Mouse (Mus musculus) ovary, adult 18-20 months (tissue): ENCODE data around the gene Hmbs.
"Not testable (repeated sequence)": the region's sequence is repeated elsewhere in the genome, so short reads cannot be mapped to it uniquely, and the experiment has no call there.

ENCODE experiments used
- DNase-seq: peaks from one replicate; pipeline ENCODE4 v3.0.0; 2022; ENCODE audit warnings: low spot score, mixed read lengths

Gene Hmbs

DNA sequence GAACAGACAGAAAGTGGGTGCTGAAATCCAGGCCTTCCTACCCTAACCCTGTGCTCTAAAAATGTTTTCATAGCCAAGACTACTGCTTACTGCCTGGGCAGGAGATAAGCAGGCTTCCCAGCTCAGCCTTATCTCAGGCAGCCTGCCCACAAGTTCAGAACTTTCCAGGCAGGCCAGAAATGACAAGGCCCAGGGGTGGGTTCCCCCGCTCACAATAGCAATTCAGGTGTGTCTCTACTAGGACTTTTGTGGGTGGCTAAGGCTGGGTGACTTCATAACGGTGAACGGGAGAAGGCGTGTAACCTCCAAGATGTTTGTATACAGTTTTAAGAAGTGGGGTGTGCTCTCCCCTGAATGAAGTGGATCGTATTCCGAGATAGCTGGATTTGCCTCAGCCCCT, 738 bp downstream of the Hmbs start:
- DNase-seq, result peak; percentile 68

DNA sequence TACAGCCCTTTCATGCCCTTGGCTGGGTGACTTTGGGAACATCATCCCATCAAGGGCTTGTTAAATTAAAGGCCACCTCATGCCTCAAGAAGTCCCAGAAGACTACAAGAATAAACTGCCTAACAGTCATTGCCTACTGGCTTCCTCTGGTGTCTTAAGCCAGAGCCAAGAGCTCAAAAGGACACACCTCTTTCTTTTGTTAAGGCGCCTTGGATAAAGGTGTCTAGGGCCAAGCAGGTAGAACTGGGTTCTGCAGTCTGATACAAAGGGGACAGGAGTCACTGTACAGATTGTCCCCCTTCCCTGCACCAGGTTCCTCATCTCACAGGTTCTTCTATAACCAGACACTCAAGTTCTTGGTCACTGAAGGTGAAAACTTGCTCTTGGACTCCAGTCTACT, 1.4 kb downstream of the Hmbs start:
- no peak for DNase-seq

DNA sequence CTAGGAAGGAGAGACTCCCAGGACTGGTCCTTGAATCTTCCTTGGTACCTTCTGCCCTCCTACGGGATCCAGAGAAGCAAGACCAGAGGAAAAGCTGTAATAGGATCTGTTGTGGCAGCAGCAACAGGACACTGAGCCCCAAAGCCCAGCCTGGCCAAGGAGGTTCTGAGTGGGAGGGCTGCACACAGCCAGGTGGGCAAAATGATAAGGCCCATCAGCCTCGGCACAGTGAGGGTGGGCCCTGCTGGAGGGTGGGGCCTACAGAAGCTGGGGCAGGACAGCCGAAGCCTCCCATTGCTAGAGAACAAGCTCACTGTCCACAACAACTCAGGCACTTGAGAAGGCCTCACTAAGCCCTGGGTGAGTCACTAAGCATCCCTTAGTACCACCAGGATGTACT, 1.9 kb downstream of the Hmbs start:
- no peak for DNase-seq

DNA sequence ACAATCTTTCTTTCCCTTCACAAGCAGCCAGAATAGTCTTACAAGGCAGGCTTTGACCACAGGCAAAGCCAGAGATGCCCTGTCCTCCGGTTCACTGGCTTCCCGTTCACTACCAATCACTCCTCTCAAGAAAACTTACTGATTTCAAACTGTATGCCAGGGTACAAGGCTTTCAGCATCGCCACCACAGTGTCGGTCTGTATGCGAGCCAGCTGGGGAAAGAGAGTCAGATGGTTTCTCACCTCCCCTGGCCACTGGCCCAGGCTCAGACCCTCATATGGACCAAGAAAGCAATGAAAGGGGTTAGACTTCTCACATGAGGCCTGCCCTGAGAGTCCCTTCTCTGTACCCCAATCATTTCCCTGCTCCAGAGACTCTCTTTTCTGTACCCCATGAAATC, 2.5 kb downstream of the Hmbs start:
- no peak for DNase-seq

DNA sequence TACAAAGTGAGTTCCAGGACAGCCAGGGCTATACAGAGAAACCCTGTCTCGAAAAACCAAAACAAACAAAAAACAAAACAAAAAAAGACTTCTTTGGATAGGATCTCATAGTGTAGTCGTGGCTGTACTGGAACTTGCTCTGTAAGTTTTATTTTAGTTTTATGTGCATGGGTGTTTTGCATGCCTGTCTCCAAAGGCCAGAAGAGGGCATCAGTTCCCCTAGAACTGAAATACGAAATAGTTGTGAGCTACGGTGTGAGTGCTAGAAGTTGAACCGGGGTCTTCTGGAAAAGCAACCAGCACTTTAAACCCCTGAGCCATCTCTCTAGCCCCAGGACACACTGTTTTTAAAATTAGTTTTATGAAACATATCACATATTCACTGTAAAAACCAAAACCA, 5.5 kb downstream of the Hmbs start:
- DNase-seq, result no peak

DNA sequence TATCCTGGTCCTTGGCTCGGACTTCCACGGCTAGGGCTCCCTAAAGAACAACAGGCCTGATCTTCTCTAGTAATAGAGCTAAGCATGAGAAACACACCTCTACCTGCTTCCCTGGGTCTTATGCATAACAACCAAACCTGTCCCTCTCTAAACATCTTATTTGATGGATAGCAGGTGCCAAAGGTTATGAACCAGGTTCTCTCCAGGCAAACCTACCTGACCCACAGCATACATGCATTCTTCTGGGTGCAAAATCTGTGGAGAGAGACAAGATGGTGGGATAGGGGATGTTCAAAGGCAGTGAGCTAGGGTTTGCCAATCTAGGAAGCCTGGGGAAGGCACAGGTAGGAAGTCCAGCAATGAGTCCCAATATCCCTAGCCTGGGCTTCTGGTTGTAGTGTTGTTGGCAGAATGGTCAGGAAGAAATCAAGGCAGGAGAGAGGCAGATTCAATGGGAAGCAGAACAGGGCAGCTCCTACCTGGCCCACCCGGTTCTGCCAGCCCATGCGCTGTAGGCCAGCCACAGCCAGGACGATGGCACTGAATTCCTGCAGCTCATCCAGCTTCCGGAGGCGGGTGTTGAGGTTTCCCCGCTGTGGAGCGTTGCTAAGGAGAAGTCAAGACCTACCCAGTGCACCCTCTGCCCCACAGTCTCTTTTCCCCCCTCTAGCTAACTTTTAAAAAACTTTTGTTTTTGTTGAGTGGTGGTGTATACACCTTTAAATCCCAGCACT, 6.4 kb downstream of the Hmbs start:
- DNase-seq, result no peak

DNA sequence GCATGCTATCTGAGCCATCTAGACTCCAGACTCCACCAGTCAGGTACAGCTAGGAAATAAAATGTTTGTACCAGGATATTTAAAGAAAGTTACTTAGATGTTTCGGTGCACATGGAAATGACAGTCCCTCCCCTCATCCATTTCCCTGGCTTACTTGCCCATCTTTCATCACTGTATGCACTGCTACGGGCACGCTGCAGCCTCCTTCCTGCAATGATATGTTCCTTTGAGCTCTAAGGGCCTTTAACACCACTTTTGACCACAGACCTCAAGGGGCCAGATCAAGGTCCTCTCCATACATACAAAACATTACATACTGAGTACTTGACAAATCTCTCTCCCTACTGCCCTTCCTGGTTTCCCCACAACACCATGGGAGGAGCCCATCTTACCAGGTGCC, 7.1 kb downstream of the Hmbs start:
- no peak for DNase-seq

DNA sequence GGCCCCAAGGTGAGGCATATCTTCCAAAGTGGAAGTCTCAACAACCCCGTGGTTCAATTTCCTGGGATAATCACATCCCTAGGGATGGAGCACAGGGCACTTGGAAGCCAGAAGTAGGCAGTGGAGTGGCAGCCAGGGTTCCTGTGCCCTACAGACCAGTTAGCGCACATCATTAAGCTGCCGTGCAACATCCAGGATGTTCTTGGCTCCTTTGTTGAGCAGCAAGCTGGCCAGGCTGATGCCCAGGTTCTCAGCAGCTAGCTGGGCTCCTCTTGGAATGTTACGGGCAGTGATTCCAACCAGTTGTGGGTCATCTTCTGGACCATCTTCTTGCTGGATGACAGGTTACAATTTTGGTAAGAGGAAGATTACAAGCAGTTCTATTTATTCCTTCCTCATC, 7.5 kb downstream of the Hmbs start:
- DNase-seq, result not testable (repeated sequence)

DNA sequence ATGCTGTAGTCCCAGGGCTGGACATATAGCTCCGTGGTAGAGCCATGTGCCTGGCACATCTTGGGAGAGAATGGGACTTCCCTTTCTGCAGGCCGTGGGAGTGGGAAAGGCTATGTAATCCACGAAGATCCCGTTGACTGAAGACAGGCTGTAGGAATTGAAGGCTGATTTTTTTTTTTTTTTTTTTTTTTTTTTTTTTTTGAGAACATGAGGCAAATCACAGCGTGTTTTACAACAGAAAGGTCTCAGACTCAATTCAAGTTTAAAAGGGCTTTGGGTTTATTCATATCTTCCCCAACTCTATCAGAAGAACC, 8.0 kb downstream of the Hmbs start:
- DNase-seq, result no peak

DNA sequence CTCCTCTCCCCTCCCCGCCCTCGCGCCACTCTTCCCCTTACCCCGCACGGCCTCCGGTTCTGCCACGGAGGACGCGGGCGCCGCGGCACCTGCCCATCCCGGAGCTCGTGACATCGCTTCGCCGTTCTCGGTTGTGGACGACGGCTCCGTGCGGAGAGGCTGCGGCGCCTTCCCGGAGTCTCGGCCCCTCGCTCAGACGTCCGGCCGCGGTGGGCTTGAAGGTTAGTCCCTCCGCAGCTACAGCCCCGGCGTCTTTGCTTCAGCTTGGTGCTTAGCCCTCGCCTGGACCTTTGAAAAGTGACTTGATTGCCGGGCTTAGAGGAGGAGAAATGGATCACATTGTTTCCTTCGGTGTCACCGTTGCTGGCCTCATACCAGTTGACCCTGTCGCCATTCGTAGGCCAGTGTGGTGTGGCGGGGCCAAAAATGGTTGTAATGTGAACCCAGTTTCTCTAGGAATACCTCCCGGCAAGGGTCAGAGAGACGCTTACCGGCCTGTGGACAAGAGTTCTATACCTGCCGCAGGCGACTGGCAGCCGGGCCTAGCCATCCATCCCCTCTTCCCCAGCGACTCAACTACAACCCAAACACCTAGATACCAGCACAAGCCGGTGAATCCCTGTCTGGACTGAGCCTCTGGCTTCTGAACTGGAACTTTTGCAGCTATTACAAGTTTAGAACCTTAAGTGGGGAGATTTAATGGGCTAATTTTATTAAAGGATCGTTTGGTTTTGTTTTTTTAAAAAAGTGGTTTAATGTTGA, 8.5 kb downstream of the Hmbs start:
- DNase-seq, result no peak

DNA sequence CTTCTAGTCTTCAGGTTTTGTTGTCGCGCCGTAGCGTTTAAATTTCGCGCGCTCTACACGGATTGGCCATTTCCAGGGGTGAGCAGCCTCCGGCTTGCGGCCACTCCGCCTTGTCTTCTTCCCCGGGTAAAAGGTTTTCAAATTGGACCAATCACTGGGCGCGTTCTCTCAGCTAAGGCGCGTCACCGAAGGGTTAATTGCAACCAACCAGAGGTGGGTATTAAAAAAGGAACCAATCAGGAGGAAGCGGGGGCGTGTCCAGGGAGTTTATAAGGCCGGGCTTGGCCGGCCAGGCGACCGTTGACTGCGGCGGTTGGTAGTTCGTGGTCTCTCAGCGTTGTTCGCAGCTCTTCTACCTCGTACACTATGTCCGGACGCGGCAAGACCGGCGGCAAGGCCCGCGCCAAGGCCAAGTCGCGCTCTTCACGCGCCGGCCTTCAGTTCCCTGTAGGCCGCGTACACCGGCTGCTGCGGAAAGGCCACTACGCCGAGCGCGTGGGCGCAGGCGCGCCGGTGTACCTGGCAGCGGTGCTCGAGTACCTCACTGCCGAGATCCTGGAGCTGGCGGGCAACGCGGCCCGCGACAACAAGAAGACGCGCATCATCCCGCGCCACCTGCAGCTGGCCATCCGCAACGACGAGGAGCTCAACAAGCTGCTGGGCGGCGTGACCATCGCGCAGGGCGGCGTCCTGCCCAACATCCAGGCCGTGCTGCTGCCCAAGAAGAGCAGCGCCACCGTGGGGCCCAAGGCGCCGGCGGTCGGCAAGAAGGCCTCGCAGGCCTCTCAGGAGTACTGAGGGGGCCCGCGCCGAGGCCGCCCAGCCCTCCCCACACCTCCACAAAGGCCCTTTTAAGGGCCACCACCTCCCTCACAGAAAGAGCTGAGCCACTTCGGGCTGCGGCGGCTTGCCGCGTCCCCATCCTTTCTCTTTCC, 9.4 kb downstream of the Hmbs start, which contains the start of gene H2afx:
Gene H2afx, plus strand, starts transcription at position 299 of the 935 bp plus-strand sequence.
- peak; percentile 99 for DNase-seq

DNA sequence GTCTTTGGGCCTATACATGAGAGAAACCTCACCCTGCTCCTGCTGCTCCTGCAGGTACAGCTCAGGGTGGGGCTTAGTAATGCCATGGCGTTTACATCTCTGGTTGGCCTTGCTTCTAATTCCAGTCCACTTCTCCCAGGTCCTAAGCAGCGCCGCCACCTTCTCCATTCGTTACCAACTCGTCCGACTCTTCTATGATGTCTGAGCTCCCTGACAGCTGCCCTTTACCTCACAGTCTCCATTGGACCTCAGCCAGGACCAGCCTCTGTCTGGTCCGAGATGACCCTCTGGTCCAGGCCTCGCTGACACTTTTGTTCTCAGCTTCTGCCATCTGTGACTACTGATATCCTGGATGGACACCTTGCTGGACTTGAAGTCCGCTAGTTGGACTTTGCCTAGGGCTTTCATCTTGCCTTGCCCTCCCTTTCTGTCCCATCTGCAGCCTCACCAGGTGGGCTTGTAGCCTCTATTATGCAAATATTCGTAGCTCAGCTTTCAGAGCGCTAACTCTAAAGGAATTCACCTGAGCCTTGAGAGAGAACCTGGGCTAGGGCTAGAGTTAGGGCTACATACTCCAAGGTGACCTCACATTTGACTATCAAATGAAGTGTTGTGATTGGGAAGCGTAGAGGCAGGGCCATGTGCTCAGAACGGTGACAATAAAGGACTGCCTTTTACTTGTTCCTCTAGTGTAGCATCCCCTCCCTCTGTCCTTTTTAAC, 10.9 kb downstream of the Hmbs start:
- DNase-seq, result no peak

DNA sequence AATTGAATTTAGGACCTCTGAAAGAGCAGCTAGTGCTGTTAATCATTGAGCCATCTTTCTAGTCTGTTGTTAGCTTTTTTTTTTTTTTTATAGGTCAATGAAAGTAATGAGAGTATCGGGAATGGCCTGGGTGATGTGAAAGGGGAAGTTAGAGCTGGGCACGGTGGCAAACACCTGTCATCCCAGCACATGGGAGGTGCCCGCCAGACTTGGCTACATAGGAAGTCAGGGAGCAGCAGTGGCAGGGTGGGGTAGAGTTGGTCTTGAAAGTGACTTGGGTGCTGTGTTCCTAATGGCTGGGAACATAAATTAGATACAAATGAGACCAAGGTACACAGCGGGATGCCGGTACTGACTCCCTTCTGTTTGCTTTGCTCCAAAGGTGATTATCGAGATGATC, 13.3 kb downstream of the Hmbs start:
- no peak for DNase-seq

DNA sequence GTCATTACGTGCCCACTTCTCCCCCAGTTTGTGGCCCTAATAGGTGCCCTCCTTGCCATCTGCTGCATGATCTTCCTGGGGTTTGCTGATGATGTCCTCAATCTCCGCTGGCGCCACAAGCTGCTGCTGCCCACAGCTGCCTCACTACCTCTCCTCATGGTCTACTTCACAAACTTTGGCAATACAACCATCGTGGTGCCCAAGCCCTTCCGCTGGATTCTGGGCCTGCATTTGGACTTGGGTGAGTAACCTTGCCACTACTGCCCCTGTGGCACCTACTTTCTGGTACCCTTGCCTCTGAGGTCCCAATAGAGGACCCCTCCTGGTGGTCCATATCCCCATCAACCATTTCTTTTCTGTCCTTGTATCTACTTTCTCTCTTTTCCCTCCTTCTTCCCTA, 16.1 kb downstream of the Hmbs start:
- no peak for DNase-seq

DNA sequence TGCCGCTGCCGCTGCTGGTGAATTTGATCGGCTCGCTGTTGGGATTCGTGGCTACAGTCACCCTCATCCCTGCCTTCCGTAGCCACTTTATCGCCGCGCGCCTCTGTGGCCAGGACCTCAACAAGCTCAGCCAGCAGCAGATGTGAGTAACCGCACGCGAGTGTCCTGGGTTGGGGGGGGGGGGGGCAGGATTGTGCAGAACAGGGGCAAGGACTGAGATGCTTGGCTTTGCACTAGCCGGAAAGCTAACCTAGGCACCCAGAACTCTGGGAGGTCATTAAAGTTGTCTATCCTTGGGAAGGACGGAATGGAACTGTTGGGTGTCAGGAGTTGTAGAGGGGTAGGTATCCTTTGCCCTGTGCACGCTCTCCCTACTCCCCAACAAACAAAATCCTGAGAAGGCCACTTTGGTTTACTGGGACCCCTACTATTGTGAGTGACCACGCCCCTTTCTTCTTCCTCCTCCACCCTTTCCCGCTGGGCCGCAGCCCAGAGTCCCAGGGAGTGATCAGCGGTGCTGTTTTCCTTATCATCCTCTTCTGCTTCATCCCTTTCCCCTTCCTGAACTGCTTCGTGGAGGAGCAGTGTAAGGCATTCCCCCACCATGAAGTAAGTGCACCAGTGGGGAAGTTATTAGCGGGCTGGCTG, 16.8 kb downstream of the Hmbs start:
- DNase-seq, result no peak

DNA sequence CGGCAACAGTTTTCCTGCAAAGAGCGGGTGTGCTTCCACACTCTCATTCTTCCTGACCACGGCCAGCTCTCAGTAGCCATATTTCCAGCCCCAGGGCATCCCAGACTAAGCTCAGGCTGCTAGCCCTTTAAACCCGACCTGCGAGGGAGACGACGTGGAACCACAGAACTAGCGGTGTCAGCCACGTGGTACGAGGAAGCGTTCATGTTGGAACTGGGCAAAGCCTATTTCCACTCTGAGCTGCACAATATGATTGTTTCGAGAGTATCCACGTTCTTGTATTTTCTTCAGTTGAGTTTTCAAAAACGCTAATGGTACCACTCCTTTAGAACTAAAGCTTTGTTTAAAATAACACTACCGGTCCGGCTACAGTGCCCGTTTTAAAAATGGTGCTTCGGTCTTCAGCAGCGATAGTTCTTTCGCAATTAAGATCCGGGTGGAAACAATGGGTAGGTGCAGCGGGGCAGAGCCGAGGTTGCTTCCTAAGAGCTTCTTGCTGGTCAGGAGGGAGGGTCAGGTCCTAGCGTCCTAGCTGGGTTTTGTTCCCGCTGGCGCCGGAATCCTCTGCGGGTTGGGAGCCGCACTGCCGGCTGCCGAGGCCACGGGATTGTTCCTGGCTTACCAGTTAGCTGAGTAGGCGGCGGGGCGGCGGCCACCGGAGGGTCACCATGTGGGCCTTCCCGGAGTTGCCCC, 17.5 kb downstream of the Hmbs start:
- DNase-seq, result peak; percentile 83

DNA sequence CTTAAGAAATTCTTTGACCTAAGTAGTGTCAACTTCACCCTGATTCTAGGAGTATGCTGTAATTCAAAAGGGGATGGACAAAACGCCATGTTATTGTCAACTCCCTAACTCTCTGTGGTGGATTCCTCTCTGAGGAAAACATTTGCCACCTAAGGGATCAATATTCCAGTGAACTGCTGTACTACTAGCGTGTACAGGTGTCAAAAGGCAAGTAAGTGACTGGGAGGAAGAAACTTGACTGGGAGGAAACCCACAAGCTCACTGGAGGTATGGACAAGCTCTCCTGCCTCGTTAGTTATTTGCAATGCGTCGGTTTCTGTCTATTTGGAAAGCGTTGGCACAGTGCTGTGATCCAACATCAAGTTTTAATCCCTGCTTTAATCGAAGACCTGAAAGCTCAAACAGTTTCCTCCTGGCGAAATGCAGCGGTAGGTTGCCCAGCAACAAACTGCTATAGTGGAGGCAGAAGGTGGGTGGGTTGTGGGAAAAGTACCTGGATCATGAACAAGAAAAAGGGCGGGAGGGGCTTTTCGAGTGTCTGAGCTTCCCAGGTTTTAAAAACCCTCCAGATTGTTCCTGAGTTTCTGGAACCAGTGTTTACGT, 18.2 kb downstream of the Hmbs start, which contains the start of gene Dpagt1:
Gene Dpagt1, plus strand, starts transcription at position 252 of the 603 bp plus-strand sequence.
- DNase-seq, result no peak

DNA sequence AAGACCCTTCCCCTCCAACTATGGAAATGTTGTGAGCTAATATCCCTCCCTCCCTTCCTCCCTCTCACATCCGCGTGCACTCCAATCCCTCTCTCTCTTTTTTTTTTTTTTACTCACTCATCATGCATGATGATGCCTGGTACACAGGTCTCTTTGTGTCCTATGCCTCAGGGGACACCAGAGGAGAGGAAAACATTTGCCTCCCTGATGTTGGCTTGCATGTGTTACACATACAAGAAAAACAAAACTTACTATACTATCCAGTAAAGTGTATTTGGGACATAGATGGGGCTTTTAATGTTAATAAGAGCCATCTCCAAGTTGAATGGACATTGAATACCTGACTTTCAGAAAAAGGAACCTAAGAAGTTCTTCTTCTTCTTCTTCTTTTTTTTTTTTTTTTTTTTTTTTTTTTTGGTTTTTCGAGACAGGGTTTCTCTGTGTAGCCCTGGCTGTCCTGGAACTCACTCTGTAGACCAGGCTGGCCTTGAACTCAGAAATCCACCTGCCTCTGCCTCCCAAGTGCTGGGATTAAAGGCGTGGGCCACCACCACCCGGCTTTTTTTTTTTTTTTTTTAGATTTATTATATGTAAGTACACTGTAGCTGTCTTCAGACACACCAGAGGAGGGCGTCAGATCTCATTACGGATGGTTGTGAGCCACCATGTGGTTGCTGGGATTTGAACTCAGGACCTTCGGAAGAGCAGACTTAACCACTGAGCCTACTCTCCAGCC, 18.8 kb downstream of the Hmbs start:
- DNase-seq, result not testable (repeated sequence)

DNA sequence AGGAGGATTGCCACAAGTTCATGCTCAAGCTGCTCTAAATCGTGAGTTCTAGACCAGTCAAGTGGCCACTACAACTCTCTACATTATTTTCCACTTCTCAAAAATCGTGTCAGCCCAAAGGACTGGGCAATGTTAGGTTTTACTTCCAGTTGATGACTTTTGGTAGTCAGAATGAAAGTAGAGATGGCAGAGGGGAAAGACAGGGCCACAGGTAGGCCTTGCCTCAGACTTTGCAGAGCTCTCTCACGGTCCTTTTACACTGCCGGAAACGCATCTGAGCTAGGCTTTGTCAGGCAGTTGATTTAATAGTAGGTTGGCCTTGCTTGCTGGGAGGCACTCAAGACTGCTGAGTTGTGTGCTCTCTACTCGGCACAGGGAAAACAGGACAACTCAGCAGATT, 19.9 kb downstream of the Hmbs start:
- no peak for DNase-seq

DNA sequence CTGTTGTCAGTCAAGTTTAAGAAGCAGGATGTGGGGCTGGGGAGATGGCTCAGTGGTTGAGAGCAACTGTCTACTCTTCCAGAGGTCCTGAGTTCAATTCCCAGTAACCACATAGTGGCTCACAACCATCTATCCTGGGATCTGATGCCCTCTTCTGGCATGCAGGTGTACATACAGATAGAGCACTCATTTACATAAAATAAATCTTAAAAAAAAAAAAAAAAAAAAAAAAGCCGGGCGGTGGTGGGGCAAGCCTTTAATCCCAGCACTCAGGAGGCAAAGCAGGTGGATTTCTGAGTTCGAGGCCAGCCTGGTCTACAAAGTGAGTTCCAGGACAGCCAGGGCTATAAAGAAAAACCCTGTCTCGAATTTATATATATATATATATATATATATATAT, 20.4 kb downstream of the Hmbs start:
- DNase-seq, result not testable (repeated sequence)
